Mouse (Mus musculus) heart, embryonic 13.5 days (tissue): ENCODE data around the gene Vapa. TPM values are rescaled to one million over a fixed set of nuclear protein-coding genes. Genes with fewer than 3 reads are reported as not detected.

Experiments
- ATAC-seq: fragments of 200-750 bp; cut with Nextera tagmentation; 2 replicates; pipeline ENCODE4 v1.8.0; 2017; ENCODE audit warnings: moderate TSS enrichment; ENCODE audit not compliant: insufficient number of reproducible peaks, low FRiP score, low TSS enrichment; ENCODE audit errors: extremely low read depth
- H3K27ac ChIP-seq: fragments of 300-500 bp; sonication (generic); replicated peaks from 2 replicates; pipeline ENCODE4 v1.5.1; 2015; ENCODE audit warnings: moderate library complexity, mild to moderate bottlenecking, inconsistent platforms
- H3K27me3 ChIP-seq: fragments of 300-500 bp; sonication (generic); replicated peaks from 2 replicates; pipeline ENCODE4 v1.6.1; 2015; ENCODE audit warnings: mild to moderate bottlenecking, inconsistent platforms
- H3K36me3 ChIP-seq: fragments of 300-500 bp; sonication (generic); 2 replicates; pipeline ENCODE4 v1.6.1; 2015; ENCODE audit warnings: mild to moderate bottlenecking, inconsistent platforms
- H3K4me1 ChIP-seq: fragments of 300-500 bp; sonication (generic); 2 replicates; pipeline ENCODE4 v1.6.1; 2015; ENCODE audit warnings: inconsistent platforms
- H3K4me2 ChIP-seq: fragments of 300-500 bp; sonication (generic); 2 replicates; pipeline ENCODE4 v1.6.1; 2015; ENCODE audit warnings: inconsistent platforms, mild to moderate bottlenecking, moderate library complexity
- H3K4me3 ChIP-seq: fragments of 300-500 bp; sonication (generic); 2 replicates; pipeline ENCODE4 v1.5.1; 2015; ENCODE audit warnings: moderate library complexity, mild to moderate bottlenecking, inconsistent platforms
- H3K9ac ChIP-seq: fragments of 300-500 bp; sonication (generic); 2 replicates; pipeline ENCODE4 v1.6.1; 2015; ENCODE audit warnings: inconsistent platforms, mild to moderate bottlenecking, moderate library complexity
- H3K9me3 ChIP-seq: fragments of 300-500 bp; sonication (generic); 2 replicates; pipeline ENCODE4 v1.6.1; 2016; ENCODE audit warnings: inconsistent platforms
- WGBS: fragments of 180-500 bp; shearing (Covaris S2); methylation state at CpG from one replicate; pipeline ENCODE4 v1.1.7; 2015; ENCODE audit warnings: mixed read lengths; 5-methylcytosine and 5-hydroxymethylcytosine counted together
- polyA plus RNA-seq: library from polyadenylated mRNA; unstranded; fragments of >200 nt; fragmentation: Nextera tagmentation; extraction: Ambion mirVana; gene quantifications from 2 replicates; pipeline ENCODE4 v1.2.1, GENCODE M21; 2015

The Vapa gene
- 132 and 153 TPM in 2 replicates for polyA plus RNA-seq

DNA sequence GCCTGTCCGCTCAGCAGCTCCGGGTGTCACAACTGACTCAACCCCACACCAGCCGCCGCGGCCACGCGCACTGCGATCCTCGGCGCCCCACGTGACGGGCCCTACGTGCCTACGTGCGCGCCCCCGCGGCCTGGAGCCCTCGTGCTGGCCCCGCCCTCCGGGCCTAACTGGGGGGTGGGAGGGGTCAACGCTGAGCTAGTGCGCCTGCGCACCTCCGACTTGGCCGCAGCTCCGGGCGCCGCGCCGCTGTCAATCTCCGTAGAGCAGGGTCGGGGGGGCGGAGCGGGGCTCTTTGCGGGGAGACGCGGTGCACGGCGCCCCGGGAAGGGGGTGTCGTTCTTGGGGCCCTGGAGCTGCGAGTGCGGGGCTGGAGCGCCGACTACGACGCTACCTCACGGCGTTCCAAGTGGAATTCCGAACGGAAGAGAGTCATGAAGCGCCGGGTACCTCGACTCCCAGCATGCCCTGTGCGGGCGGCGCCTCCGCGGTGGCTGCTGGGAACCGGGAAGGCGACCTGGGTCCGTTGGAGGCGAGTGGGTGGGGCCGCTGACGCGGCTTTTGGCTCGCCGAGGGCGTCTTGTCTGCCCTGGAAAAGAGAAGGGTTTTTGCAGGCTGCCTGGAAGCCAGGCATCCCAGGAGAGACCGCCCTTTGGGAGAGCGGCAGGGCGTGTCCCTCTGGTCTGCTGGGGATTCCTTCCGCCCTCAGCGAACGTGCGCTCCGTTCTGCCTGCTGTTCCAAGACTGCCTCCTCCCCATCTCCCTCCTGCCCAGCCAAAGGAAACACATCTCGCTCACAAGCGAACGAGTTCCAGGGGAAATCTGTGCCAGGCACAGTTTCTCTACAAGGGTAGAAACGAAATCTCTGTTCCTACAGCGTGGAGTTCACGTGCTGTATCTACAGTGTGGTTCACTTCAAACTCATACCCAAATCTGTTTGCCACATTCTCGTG lies at the start of gene Vapa:
Gene Vapa, minus strand, starts transcription at position 93 of the 950 bp plus-strand sequence.
- Histone ChIP-seq H3K27ac (peak within 1 kb of the TSS; percentile 100), H3K36me3 (no peaks in the 10 kb centered on the region), H3K9me3 (no peaks in the 10 kb centered on the region), H3K4me2 (peak within 1 kb of the TSS; percentile 86), H3K4me1 (peaks cover 34% of the 10 kb centered on the region), H3K27me3 (no peaks in the 10 kb centered on the region), H3K4me3 (peak within 1 kb of the TSS; percentile 98), H3K9ac (peak within 1 kb of the TSS; percentile 100)
- ATAC-seq, result peak; percentile 88
- under 1% methylated on average over 85 of the region's 85 CpGs for WGBS

DNA sequence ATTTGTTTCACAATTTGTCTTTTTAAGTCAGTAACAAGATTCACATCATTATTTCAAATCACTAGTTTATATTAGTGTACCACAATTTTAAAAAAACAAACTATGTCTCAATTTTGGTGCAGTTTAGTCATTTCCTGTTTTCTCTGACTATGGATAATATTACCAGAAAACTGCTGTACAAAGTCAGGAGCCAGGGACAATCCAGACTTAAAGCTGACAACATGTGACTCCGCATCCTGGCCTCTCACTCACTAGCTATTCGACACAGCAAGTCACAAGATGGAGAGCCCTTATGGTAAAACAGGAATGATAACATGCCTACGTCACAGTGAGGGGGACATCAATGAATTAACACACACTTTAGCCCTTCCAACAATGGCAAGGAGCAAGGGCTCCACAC lies 49.3 kb upstream of the Vapa start:
- no peaks in the 10 kb centered on the region for H3K9me3 ChIP-seq
- H3K36me3 ChIP-seq, result no peaks in the 10 kb centered on the region
- peaks cover 6% of the 10 kb centered on the region; the same call in 1 of the 2 replicates for H3K4me1 ChIP-seq
- no peak for ATAC-seq
- H3K27me3 ChIP-seq, result no peaks in the 10 kb centered on the region
- H3K27ac ChIP-seq, result no peak overlapping the region
- H3K4me3 ChIP-seq, result no peak overlapping the region
- WGBS, result 66% methylated on average over 3 of the region's 3 CpGs
- H3K4me2 ChIP-seq, result no peak overlapping the region
- H3K9ac ChIP-seq, result no peak overlapping the region

- Histone ChIP-seq H3K27ac (no peak overlapping the region), H3K27me3 (no peaks in the 10 kb centered on the region), H3K36me3 (no peaks in the 10 kb centered on the region), H3K4me2 (no peak overlapping the region), H3K4me1 (peaks cover 15% of the 10 kb centered on the region), H3K4me3 (no peak overlapping the region), H3K9me3 (no peaks in the 10 kb centered on the region), H3K9ac (no peak overlapping the region)
- 49% methylated on average over 2 of the region's 2 CpGs for WGBS
- ATAC-seq, result no peak
These were observed 45.1 kb upstream of the Vapa start for GRCm38 (mm10) chr17:65658416-65658815.

- 83% methylated on average over 9 of the region's 9 CpGs for WGBS
- H3K4me2 ChIP-seq, result no peak overlapping the region
- H3K27me3 ChIP-seq, result no peaks in the 10 kb centered on the region
- ATAC-seq, result no peak
- no peaks in the 10 kb centered on the region for H3K36me3 ChIP-seq
- no peak overlapping the region for H3K4me3 ChIP-seq
- H3K9me3 ChIP-seq, result no peaks in the 10 kb centered on the region
- peaks cover 15% of the 10 kb centered on the region for H3K4me1 ChIP-seq
- no peak overlapping the region for H3K27ac ChIP-seq
- no peak overlapping the region for H3K9ac ChIP-seq
These were observed 44.6 kb upstream of the Vapa start for GRCm38 (mm10) chr17:65657958-65658357.

- 77% methylated on average over 6 of the region's 6 CpGs for WGBS
- Histone ChIP-seq H3K4me3 (no peak overlapping the region), H3K27me3 (no peaks in the 10 kb centered on the region), H3K27ac (no peak overlapping the region), H3K4me1 (peaks cover 15% of the 10 kb centered on the region), H3K4me2 (no peak overlapping the region), H3K9ac (no peak overlapping the region), H3K9me3 (no peaks in the 10 kb centered on the region), H3K36me3 (peaks cover 9% of the 10 kb centered on the region; the same call in 1 of the 2 replicates)
- no peak for ATAC-seq
These were observed 43.4 kb upstream of the Vapa start for GRCm38 (mm10) chr17:65656731-65657130.

DNA sequence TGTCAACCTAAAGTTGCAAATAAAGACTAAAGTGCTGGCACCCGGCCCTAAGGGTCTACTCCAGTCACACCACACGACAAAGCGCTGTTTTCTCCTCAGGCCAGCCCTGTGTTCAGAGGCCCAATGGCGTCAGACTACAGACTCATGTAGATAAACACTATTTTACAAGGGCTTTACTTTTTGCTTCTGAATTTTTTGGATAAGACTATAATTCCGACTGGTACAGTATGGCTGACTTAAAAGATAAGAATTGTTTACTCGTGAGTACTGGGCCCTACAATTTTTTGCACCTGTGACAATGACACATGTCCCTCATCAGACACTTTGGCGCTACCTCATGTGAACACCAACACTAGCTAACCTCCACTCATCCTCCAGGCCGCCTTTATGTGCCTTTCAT lies 42.7 kb upstream of the Vapa start:
- Histone ChIP-seq H3K27ac (no peak overlapping the region), H3K4me3 (no peak overlapping the region), H3K4me2 (no peak overlapping the region), H3K27me3 (no peaks in the 10 kb centered on the region), H3K9ac (no peak overlapping the region), H3K9me3 (no peaks in the 10 kb centered on the region), H3K4me1 (peaks cover 15% of the 10 kb centered on the region), H3K36me3 (peaks cover 11% of the 10 kb centered on the region; the same call in 1 of the 2 replicates)
- 80% methylated on average over 8 of the region's 8 CpGs for WGBS
- no peak for ATAC-seq

- Histone ChIP-seq H3K36me3 (peaks cover 13% of the 10 kb centered on the region; the same call in 1 of the 2 replicates), H3K9me3 (no peaks in the 10 kb centered on the region), H3K27me3 (no peaks in the 10 kb centered on the region), H3K27ac (no peak overlapping the region), H3K9ac (no peak overlapping the region), H3K4me3 (no peak overlapping the region), H3K4me2 (no peak overlapping the region), H3K4me1 (peaks cover 15% of the 10 kb centered on the region)
- WGBS, result 38% methylated on average over 4 of the region's 4 CpGs
- no peak for ATAC-seq
These were observed 42.3 kb upstream of the Vapa start for GRCm38 (mm10) chr17:65655608-65656007.

DNA sequence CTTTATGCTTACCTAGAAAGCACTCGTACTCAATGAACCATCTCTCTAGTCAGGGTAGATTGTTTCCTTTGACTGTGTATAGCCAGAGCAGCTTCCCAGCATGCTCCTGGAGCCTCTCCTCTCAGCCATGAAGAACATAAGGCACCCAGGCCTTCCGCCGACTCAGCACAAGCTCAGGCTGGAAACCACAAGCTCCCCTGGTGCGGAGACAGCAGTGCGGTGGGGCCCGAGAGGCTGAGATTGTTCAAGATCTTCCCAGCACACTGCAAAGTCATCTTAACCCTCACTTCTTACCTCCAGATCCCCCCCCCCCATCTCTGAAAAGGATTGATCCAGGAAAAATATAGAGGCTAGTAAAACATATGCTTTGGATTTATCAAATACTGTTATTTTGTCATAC lies 37.2 kb upstream of the Vapa start:
- no peak overlapping the region for H3K4me2 ChIP-seq
- H3K27ac ChIP-seq, result no peak overlapping the region
- no peak for ATAC-seq
- H3K9me3 ChIP-seq, result no peaks in the 10 kb centered on the region
- peaks cover 13% of the 10 kb centered on the region; the same call in 1 of the 2 replicates for H3K36me3 ChIP-seq
- H3K4me3 ChIP-seq, result no peak overlapping the region
- H3K27me3 ChIP-seq, result no peaks in the 10 kb centered on the region
- peaks cover 17% of the 10 kb centered on the region for H3K4me1 ChIP-seq
- H3K9ac ChIP-seq, result no peak overlapping the region
- WGBS, result 81% methylated on average over 6 of the region's 6 CpGs

DNA sequence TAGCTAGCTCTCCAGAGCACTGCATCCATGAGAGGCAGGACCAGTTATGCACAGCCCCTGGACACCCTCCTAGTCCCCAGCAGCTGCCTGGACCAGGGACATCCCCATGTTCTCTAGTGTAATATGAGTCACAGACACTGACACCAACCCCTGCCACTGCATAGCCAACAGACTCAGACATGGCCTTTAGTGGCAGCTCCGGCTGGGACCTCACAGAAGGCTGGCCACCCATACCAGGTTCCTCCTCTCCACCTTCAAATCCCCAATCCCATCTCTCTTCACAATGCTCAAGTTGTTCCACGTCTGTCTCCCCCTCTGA lies 35.8 kb upstream of the Vapa start:
- Histone ChIP-seq H3K27ac (no peak overlapping the region), H3K36me3 (peaks cover 13% of the 10 kb centered on the region; the same call in 1 of the 2 replicates), H3K4me1 (peaks cover 9% of the 10 kb centered on the region), H3K4me3 (no peak overlapping the region), H3K27me3 (no peaks in the 10 kb centered on the region), H3K4me2 (no peak overlapping the region), H3K9me3 (no peaks in the 10 kb centered on the region), H3K9ac (no peak overlapping the region)
- no peak; the same call in 1 of the 2 replicates for ATAC-seq
- WGBS, result 87% methylated on average over 2 of the region's 2 CpGs

GRCm38 (mm10) chr17:65648371-65649174 lies 35.2 kb upstream of the Vapa start:
- no peaks in the 10 kb centered on the region for H3K27me3 ChIP-seq
- H3K9me3 ChIP-seq, result no peaks in the 10 kb centered on the region
- H3K4me2 ChIP-seq, result no peak overlapping the region
- H3K4me1 ChIP-seq, result peaks cover 11% of the 10 kb centered on the region
- no peak for ATAC-seq
- H3K9ac ChIP-seq, result no peak overlapping the region
- WGBS, result 73% methylated on average over 9 of the region's 9 CpGs
- H3K27ac ChIP-seq, result no peak overlapping the region
- no peak overlapping the region for H3K4me3 ChIP-seq
- peaks cover 13% of the 10 kb centered on the region; the same call in 1 of the 2 replicates for H3K36me3 ChIP-seq

DNA sequence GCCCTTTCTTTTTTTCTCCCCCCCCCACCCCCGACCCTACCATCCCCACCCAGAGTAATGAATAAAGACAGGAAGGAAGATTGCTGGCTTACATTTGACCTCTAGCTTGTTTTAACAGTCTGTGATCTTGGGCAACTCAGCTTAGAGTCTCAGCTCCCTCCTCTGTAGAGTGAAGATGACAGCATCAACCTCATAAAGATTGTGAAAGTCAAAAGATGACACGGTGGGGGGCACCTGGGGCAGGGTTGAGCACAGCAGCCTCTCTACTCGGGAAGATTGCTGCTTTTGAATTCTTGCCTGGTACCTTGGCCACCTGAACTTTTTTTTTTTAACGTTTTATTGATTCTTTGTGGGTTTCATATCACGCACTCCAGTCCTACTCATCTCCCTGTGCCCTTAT lies 34.6 kb upstream of the Vapa start:
- Histone ChIP-seq H3K4me1 (peaks cover 17% of the 10 kb centered on the region), H3K4me2 (no peak overlapping the region), H3K27ac (no peak overlapping the region), H3K9me3 (no peaks in the 10 kb centered on the region), H3K27me3 (no peaks in the 10 kb centered on the region), H3K4me3 (no peak overlapping the region), H3K36me3 (peaks cover 13% of the 10 kb centered on the region; the same call in 1 of the 2 replicates), H3K9ac (no peak overlapping the region)
- WGBS, result 59% methylated on average over 5 of the region's 5 CpGs
- no peak for ATAC-seq
